Mouse (Mus musculus) heart, postnatal 0 days (tissue): Measurements from ENCODE around the gene Sgsh.

Source experiments
- CTCF ChIP-seq: IDR thresholded peaks from 2 replicates; pipeline ENCODE4 v1.5.1; 2016; ENCODE audit warnings: antibody characterized with exemption, control low read depth, low read depth
- EP300 ChIP-seq: IDR thresholded peaks from 2 replicates; pipeline ENCODE4 v1.6.1; 2016; ENCODE audit warnings: antibody characterized with exemption, low read depth

DNA sequence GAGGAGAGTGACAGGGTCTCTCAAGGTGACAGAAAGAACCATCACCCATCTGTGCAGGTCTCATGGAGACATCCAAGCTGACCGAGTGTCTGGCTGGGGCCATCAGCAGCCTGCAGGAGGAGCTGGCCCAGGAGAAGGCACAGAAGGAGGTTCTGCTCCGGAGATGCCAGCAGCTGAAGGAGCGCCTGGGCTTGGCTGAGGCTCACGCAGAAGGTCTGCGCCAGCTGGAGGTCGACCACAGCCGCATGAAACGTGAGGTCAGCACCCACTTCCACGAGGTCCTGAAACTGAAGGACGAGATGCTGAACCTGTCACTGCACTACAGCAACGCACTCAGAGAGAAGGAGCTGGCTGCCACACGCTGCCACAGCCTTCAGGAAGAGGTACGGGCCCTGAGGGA, 32.8 kb downstream of the Sgsh start:
- no peak for TF ChIP-seq CTCF
- TF ChIP-seq EP300, result no peak
